Mouse (Mus musculus) large intestine, adult 2 months (tissue): ENCODE measurements around the gene Akap8. TPM values are rescaled to one million over a fixed set of nuclear protein-coding genes. Genes with fewer than 3 reads are reported as not detected.

ENCODE experiments used
- DNase-seq: peaks from one replicate; pipeline ENCODE4 v3.0.0-alpha.2; 2012; ENCODE audit warnings: low read depth, low spot score
- WGBS: fragments of 180-500 bp; shearing (Covaris S2); methylation state at CpG from one replicate; pipeline ENCODE4 v1.1.7; 2018; 5-methylcytosine and 5-hydroxymethylcytosine counted together
- polyA plus RNA-seq: library from polyadenylated mRNA; depleted of rRNA; stranded (reverse); fragments of >200 nt; gene quantifications from 2 replicates; pipeline ENCODE4 v1.2.3, GENCODE M21; 2012

Gene Akap8
- polyA plus RNA-seq, 1 experiment, result 22.7 TPM

GRCm38 (mm10) chr17:32349851-32350381 lies 28.9 kb upstream of the Akap8 start:
- no peak for DNase-seq
- under 1% methylated on average over 24 of the region's 24 CpGs for WGBS

GRCm38 (mm10) chr17:32349037-32349732 lies 28.1 kb upstream of the Akap8 start:
- 5% methylated on average over 4 of the region's 4 CpGs for WGBS
- no peak for DNase-seq

- DNase-seq, result no peak
- 78% methylated on average over 2 of the region's 2 CpGs for WGBS
Measured at GRCm38 (mm10) chr17:32348406-32348805, 27.4 kb upstream of the Akap8 start.

- DNase-seq, result no peak
- WGBS, result 89% methylated on average over 1 of the region's 1 CpGs
Measured at GRCm38 (mm10) chr17:32341102-32341501, 20.1 kb upstream of the Akap8 start.

- 23% methylated on average over 1 of the region's 1 CpGs for WGBS
- no peak for DNase-seq
Measured at GRCm38 (mm10) chr17:32340110-32340509, 19.1 kb upstream of the Akap8 start.

GRCm38 (mm10) chr17:32335869-32336268 lies 14.8 kb upstream of the Akap8 start:
- 83% methylated on average over 2 of the region's 2 CpGs for WGBS
- no peak for DNase-seq

GRCm38 (mm10) chr17:32334921-32335320 lies 13.9 kb upstream of the Akap8 start:
- 94% methylated on average over 12 of the region's 12 CpGs for WGBS
- DNase-seq, result no peak

GRCm38 (mm10) chr17:32333675-32334303 lies 12.8 kb upstream of the Akap8 start:
- WGBS, result 85% methylated on average over 31 of the region's 31 CpGs
- DNase-seq, result no peak

- no peak for DNase-seq
Measured at GRCm38 (mm10) chr17:32327501-32327900, 6.5 kb upstream of the Akap8 start.

GRCm38 (mm10) chr17:32322809-32323208 lies 1.8 kb upstream of the Akap8 start:
- 97% methylated on average over 1 of the region's 1 CpGs for WGBS
- no peak for DNase-seq

GRCm38 (mm10) chr17:32321836-32322235 lies 798 bp upstream of the Akap8 start:
- DNase-seq, result no peak
- WGBS, result 5% methylated on average over 6 of the region's 6 CpGs

- WGBS, result 1% methylated on average over 23 of the region's 23 CpGs
- DNase-seq, result no peak
Measured at GRCm38 (mm10) chr17:32321390-32321734, 324 bp upstream of the Akap8 start.

GRCm38 (mm10) chr17:32319950-32320349 lies 1.1 kb downstream of the Akap8 start:
- 1% methylated on average over 7 of the region's 7 CpGs for WGBS
- no peak for DNase-seq

- WGBS, result 77% methylated on average over 3 of the region's 3 CpGs
- DNase-seq, result no peak
Measured at GRCm38 (mm10) chr17:32317708-32318107, 3.3 kb downstream of the Akap8 start.

- WGBS, result 91% methylated on average over 8 of the region's 8 CpGs
- no peak for DNase-seq
Measured at GRCm38 (mm10) chr17:32317032-32317431, 4.0 kb downstream of the Akap8 start.

GRCm38 (mm10) chr17:32315560-32315959 lies 5.5 kb downstream of the Akap8 start:
- 94% methylated on average over 5 of the region's 5 CpGs for WGBS

GRCm38 (mm10) chr17:32313892-32314291 lies 7.1 kb downstream of the Akap8 start:
- WGBS, result 75% methylated on average over 5 of the region's 5 CpGs
- DNase-seq, result no peak

More at GRCm38 (mm10) chr17:32315560-32315959, 5.5 kb downstream of the Akap8 start:
- no peak for DNase-seq

- no peak for DNase-seq
- 92% methylated on average over 8 of the region's 8 CpGs for WGBS
Measured at GRCm38 (mm10) chr17:32312801-32313200, 8.2 kb downstream of the Akap8 start.

- no peak for DNase-seq
- WGBS, result 70% methylated on average over 4 of the region's 4 CpGs
Measured at GRCm38 (mm10) chr17:32307963-32308362, 13.1 kb downstream of the Akap8 start.

GRCm38 (mm10) chr17:32298125-32298524 lies 22.9 kb downstream of the Akap8 start:
- no peak for DNase-seq
- 77% methylated on average over 1 of the region's 1 CpGs for WGBS

GRCm38 (mm10) chr17:32295901-32296300 lies 25.1 kb downstream of the Akap8 start:
- no peak for DNase-seq
- 82% methylated on average over 2 of the region's 2 CpGs for WGBS
